Mouse (Mus musculus) stomach, embryonic 14.5 days (tissue): Measurements from ENCODE around the gene Spata33. TPM values are rescaled to one million over a fixed set of nuclear protein-coding genes. Genes with fewer than 3 reads are reported as not detected.
A peak's percentile ranks its signal among the peaks of the same experiment; 100 is the strongest.
"Not testable (repeated sequence)": the region's sequence is repeated elsewhere in the genome, so short reads cannot be mapped to it uniquely, and the experiment has no call there.

ENCODE experiments used
- ATAC-seq: fragments of 200-750 bp; cut with Nextera tagmentation; 2 replicates; pipeline ENCODE4 v1.8.0; 2017; ENCODE audit warnings: low read depth, moderate TSS enrichment; ENCODE audit not compliant: insufficient number of reproducible peaks, insufficient read depth, low FRiP score
- H3K27ac ChIP-seq: fragments of 300-500 bp; sonication (generic); 2 replicates; pipeline ENCODE4 v1.5.1; 2014; ENCODE audit warnings: mild to moderate bottlenecking, low read length, moderate library complexity, mixed read lengths
- H3K27me3 ChIP-seq: fragments of 300-500 bp; sonication (generic); 2 replicates; pipeline ENCODE4 v1.6.1; 2014; ENCODE audit warnings: low read length, control low read depth, mixed read lengths; ENCODE audit not compliant: control insufficient read depth, insufficient read depth
- H3K36me3 ChIP-seq: fragments of 300-500 bp; sonication (generic); 2 replicates; pipeline ENCODE4 v1.6.1; 2014; ENCODE audit warnings: mild to moderate bottlenecking, control low read depth, low read length, moderate library complexity, mixed read lengths; ENCODE audit not compliant: control insufficient read depth, insufficient read depth
- H3K4me1 ChIP-seq: fragments of 300-500 bp; sonication (generic); 2 replicates; pipeline ENCODE4 v1.6.1; 2014; ENCODE audit warnings: low read length, control low read depth, mixed read lengths; ENCODE audit not compliant: control insufficient read depth, insufficient read depth
- H3K4me2 ChIP-seq: fragments of 300-500 bp; sonication (generic); replicated peaks from 2 replicates; pipeline ENCODE4 v1.6.1; 2014; ENCODE audit warnings: low read depth, low read length, control low read depth
- H3K4me3 ChIP-seq: fragments of 300-500 bp; sonication (generic); 2 replicates; pipeline ENCODE4 v1.5.1; 2014; ENCODE audit warnings: low read depth, low read length, control low read depth
- H3K9ac ChIP-seq: fragments of 300-500 bp; sonication (generic); replicated peaks from 2 replicates; pipeline ENCODE4 v1.6.1; 2014; ENCODE audit warnings: low read depth, mild to moderate bottlenecking, control low read depth, low read length, moderate library complexity, mixed read lengths
- H3K9me3 ChIP-seq: fragments of 300-500 bp; sonication (generic); 2 replicates; pipeline ENCODE4 v1.6.1; 2016; ENCODE audit warnings: low read depth, low read length, control low read depth; ENCODE audit not compliant: control insufficient read depth
- WGBS: fragments of 180-500 bp; shearing (Covaris S2); extraction: QIAGEN DNeasy Blood & Tissue Kit; methylation state at CpG from one replicate; pipeline ENCODE4 v1.1.7; 2014; 5-methylcytosine and 5-hydroxymethylcytosine counted together
- polyA plus RNA-seq: library from polyadenylated mRNA; unstranded; fragments of >200 nt; fragmentation: Nextera tagmentation; extraction: Ambion mirVana; gene quantifications from 2 replicates; pipeline ENCODE4 v1.2.1, GENCODE M21; 2014

The Spata33 gene
- polyA plus RNA-seq, 1 experiment from 2014 or later = 5.7 TPM

DNA sequence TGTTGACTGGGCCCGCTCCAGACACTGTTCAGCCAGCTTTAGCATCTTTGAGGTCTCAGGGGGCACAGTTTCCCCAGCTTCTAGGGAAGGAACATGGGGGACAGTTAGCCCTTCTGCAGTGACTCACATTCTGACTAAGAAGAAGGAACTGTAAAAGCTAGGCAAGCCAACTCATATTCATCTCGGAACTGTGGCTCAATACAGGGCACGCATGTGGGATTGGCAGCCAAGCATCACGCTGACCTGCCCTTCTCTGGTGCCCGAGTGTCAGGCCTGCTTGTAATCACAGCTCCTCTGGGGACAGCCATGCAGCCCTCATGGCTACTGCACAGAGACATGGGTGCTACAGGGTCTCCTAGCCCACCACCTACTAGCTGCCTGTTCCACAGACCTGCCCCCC lies 38.3 kb downstream of the Spata33 start:
- 94% methylated on average over 5 of the region's 5 CpGs for WGBS
- Histone ChIP-seq H3K27me3 (no peaks in the 10 kb centered on the region), H3K4me3 (no peak overlapping the region), H3K36me3 (peaks cover 47% of the 10 kb centered on the region), H3K4me1 (peaks cover 11% of the 10 kb centered on the region; the same call in 1 of the 2 replicates), H3K9ac (no peak overlapping the region), H3K9me3 (no peaks in the 10 kb centered on the region), H3K4me2 (no peak overlapping the region), H3K27ac (no peak overlapping the region)
- ATAC-seq = no peak

DNA sequence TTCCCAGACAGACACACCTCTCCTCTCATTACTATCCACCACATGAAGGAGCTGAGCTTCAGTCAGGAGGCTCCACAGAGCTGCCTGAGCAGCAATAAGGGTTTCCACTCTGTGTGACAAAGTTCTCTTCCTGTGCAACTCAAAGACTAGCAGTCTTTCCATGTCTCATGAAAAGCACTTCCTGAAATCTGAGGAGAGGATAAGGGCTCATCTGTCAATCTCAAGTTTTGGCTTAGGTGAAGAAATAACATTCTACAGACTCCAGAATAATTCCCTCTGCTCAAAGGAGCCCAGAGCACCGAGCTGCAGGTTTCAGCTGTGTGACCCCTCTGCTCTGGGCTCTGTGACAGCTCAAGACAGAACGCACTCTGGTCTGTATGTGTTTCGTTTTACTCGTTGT lies 40.3 kb downstream of the Spata33 start:
- 44% methylated on average over 4 of the region's 4 CpGs for WGBS
- no peaks in the 10 kb centered on the region for H3K9me3 ChIP-seq
- H3K4me1 ChIP-seq = peaks cover 11% of the 10 kb centered on the region; the same call in 1 of the 2 replicates
- H3K27me3 ChIP-seq = no peaks in the 10 kb centered on the region
- no peak for ATAC-seq
- H3K9ac ChIP-seq = no peak overlapping the region; the same call in 1 of the 2 replicates
- H3K36me3 ChIP-seq = peaks cover 43% of the 10 kb centered on the region
- H3K27ac ChIP-seq = peak overlapping the region; percentile 82; the same call in 1 of the 2 replicates
- H3K4me3 ChIP-seq = peak overlapping the region; percentile 98; the same call in 1 of the 2 replicates
- H3K4me2 ChIP-seq = peak overlapping the region; percentile 66

DNA sequence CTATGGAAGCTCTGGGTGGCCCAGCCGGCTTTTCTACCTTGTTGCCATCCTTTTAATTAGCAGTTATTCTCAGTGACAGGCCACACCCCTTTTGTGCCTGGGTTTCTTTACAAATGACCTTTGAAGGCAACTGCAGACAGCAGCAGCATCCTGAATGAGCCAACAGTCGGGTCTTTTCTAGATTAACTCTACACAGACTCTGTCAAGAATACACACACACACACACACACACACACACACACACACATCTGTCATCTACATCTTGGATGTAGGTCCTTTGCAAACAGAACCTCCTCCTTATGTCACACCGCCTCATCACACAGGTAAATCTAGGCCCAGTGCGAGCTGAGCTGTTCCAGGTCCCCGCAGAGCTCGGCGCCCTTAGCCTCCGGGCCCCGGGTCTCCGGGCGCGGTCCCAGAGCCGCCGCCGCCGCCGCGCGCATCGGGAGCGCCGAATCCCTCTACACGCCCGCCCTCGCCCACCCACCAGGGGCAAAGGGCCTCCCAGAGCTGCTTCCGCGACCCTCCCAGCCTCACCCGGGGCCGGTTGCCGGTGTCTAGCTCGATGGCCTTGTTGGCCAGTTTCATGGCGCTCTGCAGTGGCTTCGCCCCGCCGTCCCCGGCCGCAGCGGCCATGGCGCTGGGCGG lies 40.9 kb downstream of the Spata33 start:
- Histone ChIP-seq H3K4me2 (peak overlapping the region; percentile 66), H3K4me1 (peaks cover 11% of the 10 kb centered on the region; the same call in 1 of the 2 replicates), H3K27ac (peak overlapping the region; percentile 82), H3K36me3 (peaks cover 45% of the 10 kb centered on the region), H3K4me3 (peak overlapping the region; percentile 98), H3K9ac (peak overlapping the region; percentile 92), H3K27me3 (no peaks in the 10 kb centered on the region), H3K9me3 (no peaks in the 10 kb centered on the region)
- ATAC-seq = 0 out of 2 replicates have a peak, but pooled peaks have one; percentile 16
- WGBS = 0% methylated on average over 38 of the region's 40 CpGs

DNA sequence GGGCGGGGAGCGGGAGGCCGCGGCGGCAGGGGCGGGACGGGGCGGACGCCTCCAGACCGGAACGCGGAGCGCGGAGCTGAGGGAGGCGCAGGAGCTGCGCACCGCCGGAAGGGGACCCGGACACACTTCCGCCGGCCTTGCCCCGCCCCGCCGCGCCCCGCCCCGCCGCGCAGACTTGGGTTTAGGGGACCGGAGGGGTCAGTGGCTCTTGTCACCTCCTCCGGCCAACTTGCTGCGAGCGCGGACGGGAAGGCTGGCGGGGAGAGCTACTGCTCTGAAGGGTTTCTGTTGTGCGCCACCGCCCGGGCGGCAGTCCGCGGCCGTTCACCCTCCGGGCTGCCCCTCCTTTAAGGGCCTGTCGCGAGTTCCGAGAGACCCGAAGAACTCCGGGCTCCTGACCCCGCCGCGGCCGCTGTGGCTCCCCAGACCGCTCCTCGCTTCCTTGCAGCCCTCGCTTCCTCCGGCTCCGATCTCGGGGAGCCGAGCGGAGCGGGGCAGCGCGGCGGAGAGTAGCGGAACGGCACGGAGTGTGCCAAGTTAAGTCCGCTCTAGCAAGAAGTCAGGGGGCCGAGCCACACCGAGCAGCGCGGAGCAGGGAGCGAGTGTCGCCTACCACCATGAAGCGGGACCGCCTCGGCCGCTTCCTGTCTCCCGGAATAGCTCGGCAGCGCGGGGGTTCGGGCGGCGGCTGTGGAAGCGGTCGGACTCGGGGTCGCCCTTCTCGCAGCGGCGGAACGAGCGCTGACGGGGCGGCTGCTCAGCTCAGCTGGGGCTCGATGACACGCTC lies 41.7 kb downstream of the Spata33 start, which contains the start of the genes Zfp276 and Vps9d1:
Gene Zfp276 (plus strand): TSS at position 97 of the 787 bp plus-strand sequence.
Gene Vps9d1 (minus strand): TSS at position 250 of the 787 bp plus-strand sequence.
- Histone ChIP-seq H3K9me3 (no peaks in the 10 kb centered on the region), H3K4me1 (peaks cover 11% of the 10 kb centered on the region; the same call in 1 of the 2 replicates), H3K36me3 (peaks cover 47% of the 10 kb centered on the region), H3K27ac (peak within 1 kb of the TSS; percentile 82), H3K4me3 (peak within 1 kb of the TSS; percentile 98), H3K27me3 (no peaks in the 10 kb centered on the region), H3K4me2 (peak within 1 kb of the TSS; percentile 87), H3K9ac (peak within 1 kb of the TSS; percentile 92)
- ATAC-seq = peak; percentile 94
- WGBS = under 1% methylated on average over 91 of the region's 99 CpGs

DNA sequence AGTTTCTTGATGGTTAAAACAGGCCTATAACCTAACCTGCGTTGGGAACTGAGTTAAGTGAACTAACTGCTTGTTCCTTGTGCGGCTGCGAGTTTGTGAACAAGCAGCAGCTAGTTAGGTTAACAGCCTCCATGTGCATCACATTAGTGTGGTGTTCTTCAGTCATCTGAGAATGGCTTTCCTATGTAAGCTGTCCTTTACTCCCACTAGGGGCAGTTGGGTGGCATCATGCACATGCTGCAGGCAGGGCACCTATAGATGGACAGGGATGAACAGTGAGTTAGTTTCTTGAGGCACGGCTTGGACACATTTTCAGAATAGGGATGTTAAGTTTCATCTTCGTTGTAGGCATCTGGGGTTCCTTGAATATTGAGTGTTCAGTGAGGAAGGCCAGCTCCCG lies 42.5 kb downstream of the Spata33 start:
- Histone ChIP-seq H3K27me3 (no peaks in the 10 kb centered on the region), H3K4me3 (peak overlapping the region; percentile 98), H3K9me3 (no peaks in the 10 kb centered on the region), H3K36me3 (peaks cover 51% of the 10 kb centered on the region), H3K27ac (no peak overlapping the region; the same call in 1 of the 2 replicates), H3K4me2 (peak overlapping the region; percentile 87), H3K9ac (peak overlapping the region; percentile 92; the same call in 1 of the 2 replicates), H3K4me1 (peaks cover 11% of the 10 kb centered on the region; the same call in 1 of the 2 replicates)
- ATAC-seq = no peak
- WGBS = 72% methylated on average over 6 of the region's 6 CpGs

DNA sequence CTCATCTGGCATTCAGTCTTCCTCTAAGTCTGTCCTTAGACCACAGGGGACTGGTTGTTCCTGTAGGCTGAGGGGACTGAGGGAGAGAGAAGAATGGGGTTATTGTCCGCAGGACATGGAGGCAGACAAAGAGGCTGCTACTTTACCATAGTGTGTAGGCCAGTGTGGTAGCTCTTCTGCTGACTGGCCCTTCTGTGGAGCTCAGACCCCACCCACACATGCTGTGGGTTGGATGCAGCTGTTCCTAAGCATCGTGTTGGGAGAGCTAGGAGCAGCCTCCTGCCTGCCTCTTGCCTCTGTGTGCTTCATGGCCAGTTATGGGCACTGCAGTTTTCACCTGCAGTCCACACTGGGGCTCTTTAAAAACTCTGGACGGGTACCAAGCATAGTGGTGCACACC lies 44.5 kb downstream of the Spata33 start:
- no peak overlapping the region for H3K9ac ChIP-seq
- H3K4me1 ChIP-seq = peaks cover 11% of the 10 kb centered on the region; the same call in 1 of the 2 replicates
- no peak overlapping the region for H3K4me3 ChIP-seq
- H3K9me3 ChIP-seq = no peaks in the 10 kb centered on the region
- no peaks in the 10 kb centered on the region for H3K27me3 ChIP-seq
- peaks cover 43% of the 10 kb centered on the region for H3K36me3 ChIP-seq
- ATAC-seq = no peak
- no peak overlapping the region for H3K4me2 ChIP-seq
- peak overlapping the region; percentile 12; the same call in 1 of the 2 replicates for H3K27ac ChIP-seq
- 85% methylated on average over 3 of the region's 3 CpGs for WGBS

DNA sequence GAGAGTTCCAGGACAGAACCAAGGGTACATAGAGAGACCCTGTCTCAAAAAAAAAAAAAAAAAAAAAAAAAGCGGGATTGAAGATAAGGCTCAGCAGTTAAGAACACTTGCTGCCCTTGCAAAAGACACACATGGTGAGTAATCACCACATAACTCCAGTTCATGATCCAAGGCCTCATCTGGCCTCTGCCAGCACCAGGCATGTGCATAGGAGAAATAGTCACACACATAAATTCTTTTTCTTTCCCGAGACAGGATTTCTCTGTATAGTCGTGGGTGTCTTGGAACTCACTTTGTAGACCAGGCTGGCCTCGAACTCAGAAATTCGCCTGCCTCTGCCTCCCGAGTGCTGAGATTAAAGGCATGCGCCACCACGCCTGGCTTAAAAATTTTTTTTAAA lies 45.0 kb downstream of the Spata33 start:
- Histone ChIP-seq H3K4me1 (peaks cover 11% of the 10 kb centered on the region; the same call in 1 of the 2 replicates), H3K36me3 (peaks cover 43% of the 10 kb centered on the region)
- not testable (repeated sequence) for H3K4me2 ChIP-seq, H3K9ac ChIP-seq, H3K9me3 ChIP-seq, ATAC-seq, H3K27ac ChIP-seq, H3K27me3 ChIP-seq, H3K4me3 ChIP-seq
- 93% methylated on average over 7 of the region's 8 CpGs for WGBS

DNA sequence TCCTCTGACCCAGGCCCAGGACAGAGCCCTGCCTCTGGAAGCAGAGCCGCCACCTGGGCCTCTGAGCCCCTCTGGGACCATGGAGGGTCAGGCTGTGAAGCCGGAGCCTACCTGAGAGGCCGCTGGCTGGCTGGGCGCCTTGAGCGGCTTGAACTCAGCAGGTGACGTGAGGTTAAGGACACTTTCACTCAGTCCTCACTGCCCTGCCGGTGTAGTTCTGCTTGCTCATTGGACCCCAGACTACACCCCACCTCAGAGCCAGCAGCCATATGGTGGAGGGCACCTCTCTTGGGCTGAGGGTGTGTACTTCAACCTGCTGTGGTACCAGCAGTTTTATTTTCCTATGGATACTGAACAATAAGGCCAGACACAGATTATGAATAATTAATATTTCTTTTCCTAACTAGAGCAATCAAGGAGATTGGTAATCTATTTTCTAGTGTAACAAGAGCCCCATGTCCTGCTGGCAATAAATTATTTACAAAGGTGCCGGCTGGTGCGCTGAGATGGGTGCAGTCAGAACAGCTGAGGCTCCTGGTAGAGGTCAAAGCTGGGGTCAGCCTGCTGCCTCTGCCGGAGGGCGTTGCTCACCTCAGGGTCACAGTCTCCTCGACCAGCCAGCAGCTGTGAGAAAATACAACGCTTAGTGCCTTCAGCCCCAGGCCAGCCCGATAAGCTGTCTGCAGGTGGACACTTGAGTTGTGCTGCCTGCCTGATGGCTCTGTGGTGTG lies 55.5 kb downstream of the Spata33 start:
- no peaks in the 10 kb centered on the region for H3K4me1 ChIP-seq
- peaks cover 55% of the 10 kb centered on the region for H3K36me3 ChIP-seq
- H3K9me3 ChIP-seq = no peaks in the 10 kb centered on the region
- ATAC-seq = peak; percentile 46; the same call in 1 of the 2 replicates
- H3K27me3 ChIP-seq = no peaks in the 10 kb centered on the region
- no peak overlapping the region for H3K27ac ChIP-seq
- no peak overlapping the region for H3K4me3 ChIP-seq
- H3K4me2 ChIP-seq = no peak overlapping the region
- no peak overlapping the region for H3K9ac ChIP-seq
- WGBS = 67% methylated on average over 14 of the region's 14 CpGs
